Mouse (Mus musculus) cerebral cortex, adult 2 months (tissue): ENCODE measurements around the gene Tmprss15.

Experiments used
- WGBS: fragments of 180-500 bp; shearing (Covaris S2); methylation state at CpG from one replicate; pipeline ENCODE4 v1.1.7; 2018; 5-methylcytosine and 5-hydroxymethylcytosine counted together

Tmprss15 gene

DNA sequence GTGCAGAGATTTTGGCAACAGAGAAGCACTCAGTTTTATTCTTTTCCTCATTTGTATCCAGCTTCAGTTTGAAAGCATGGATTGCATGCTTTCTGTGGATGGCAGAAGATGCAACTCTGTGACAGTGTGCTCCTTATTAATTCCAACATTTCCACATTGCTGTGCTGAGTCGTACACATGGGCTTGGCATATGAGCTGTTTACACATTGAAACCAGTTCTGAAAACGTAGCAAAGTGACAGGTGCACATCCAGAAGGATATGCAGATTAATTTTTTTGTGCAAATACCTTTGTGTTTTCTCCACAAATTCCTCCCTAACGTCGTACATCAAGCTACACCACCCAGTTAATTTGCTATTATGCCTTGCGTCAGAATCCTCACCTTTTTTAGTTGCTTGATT is 168.3 kb downstream of the Tmprss15 start:
- 52% methylated on average over 5 of the region's 5 CpGs for WGBS
